Comparison of ENCODE assay signal across 9 mouse cellular contexts in the genomic region with DNA sequence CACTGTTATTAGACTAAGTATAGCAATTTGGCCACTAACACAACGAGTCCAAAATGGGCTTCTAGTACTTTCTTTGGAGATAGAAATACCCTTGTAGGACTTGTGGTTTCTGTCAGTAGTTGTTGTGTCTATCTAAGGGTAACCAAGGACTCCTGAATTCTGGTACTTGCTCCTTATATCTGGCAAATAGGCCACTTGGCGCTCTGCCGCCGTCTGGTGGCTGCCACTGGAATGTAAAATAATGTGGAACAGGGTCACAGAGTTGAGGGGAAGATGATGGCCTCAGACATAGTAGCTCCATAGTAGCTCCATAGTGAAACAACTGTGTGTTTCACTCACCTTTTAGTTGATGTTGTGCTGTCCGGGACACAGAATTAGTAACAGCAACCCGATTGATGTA. TPM values are rescaled to one million over a fixed set of nuclear protein-coding genes. Genes with fewer than 3 reads are reported as not detected.
DNase-seq lines count a peak whose midpoint lies in the region; ATAC-seq and TF ChIP-seq lines count a peak whose summit lies in the region.
"Had no signal": no experiment of that assay in that cellular context is flagged by ENCODE, and none has a peak within 500 bp of the region (broad histone marks: within the 10 kb centered on the region; RNA-seq: fewer than 3 reads in every experiment).

No protein-coding gene starts in this region.

- in situ Hi-C loops in ES-E14 (cut with MboI; ENCODE audit: low sequenced_read_pairs in 2 of 2, unreplicated experiment in 2 of 2), result loop anchor here in 1 of 2 experiments (10.0 kb wide), 1 partner anchor 96 kb away; no protein-coding TSS in a partner anchor

- no peak for TF ChIP-seq POLR2A in kidney, adult 2 months (IDR thresholded peaks at IDR 0.05; ENCODE audit: low read depth, low read length)

- no peak overlapping the region for H3K4me2 ChIP-seq in kidney, embryonic 16.5 days (replicated peaks; ENCODE audit: low read depth, low read length)
- H3K4me2 ChIP-seq: embryonic facial prominence, embryonic 13.5 days had no signal

- H3K27ac ChIP-seq in kidney, adult 2 months (ENCODE audit: insufficient read depth, low read depth, low read length), result no peak overlapping the region
- no peak overlapping the region for H3K27ac ChIP-seq in kidney, embryonic 16.5 days (ENCODE audit: low read length)
- H3K27ac ChIP-seq in ES-E14 (ENCODE audit: insufficient read depth, low read depth, low read length, poor library complexity, severe bottlenecking), result no peak overlapping the region
- H3K27ac ChIP-seq: embryonic facial prominence, embryonic 13.5 days had no signal

- intact Hi-C loops in gastrocnemius, postnatal 14 days (cut with DNase I; ENCODE audit: low total_unique reads), result no loop called here
- intact Hi-C loops in left cerebral cortex, postnatal 25 days (cut with DNase I), result loop anchor here (1.0 kb wide), 1 partner anchor 66 kb away; no protein-coding TSS in a partner anchor

- peak; percentile 74 for DNase-seq in kidney, adult 2 months
- peak; percentile 33 for DNase-seq in ES-E14 (ENCODE audit: low read depth, low spot score)
- peak; percentile 37 to 48 for DNase-seq in cerebellum, adult 18-20 months
- DNase-seq in gastrocnemius, postnatal 14 days, result peak; percentile 38
- DNase-seq in left cerebral cortex, postnatal 25 days (ENCODE audit: low spot score in 2 of 2), result peak; percentile 17 to 25
- peak; percentile 8 for DNase-seq in ovary, adult 18-20 months (ENCODE audit: low spot score)
- peak; percentile 63 for DNase-seq in urinary bladder, postnatal 14 days (ENCODE audit: low spot score)

- no peak for ATAC-seq in kidney, embryonic 16.5 days (ENCODE audit: low FRiP score, low TSS enrichment)

- 51% methylated on average over 6 of the region's 6 CpGs for WGBS in kidney, adult 2 months
- WGBS in kidney, embryonic 16.5 days, result 61% methylated on average over 6 of the region's 6 CpGs

- H3K36me3 ChIP-seq in kidney, adult 2 months (ENCODE audit: control insufficient read depth, insufficient read depth, low read length), result no peaks in the 10 kb centered on the region
- no peaks in the 10 kb centered on the region for H3K36me3 ChIP-seq in kidney, embryonic 16.5 days (ENCODE audit: insufficient read depth, low read length)
- H3K36me3 ChIP-seq in ES-E14 (ENCODE audit: control insufficient read depth, insufficient read depth, low read length, poor library complexity, severe bottlenecking), result no peaks in the 10 kb centered on the region
- H3K36me3 ChIP-seq: embryonic facial prominence, embryonic 13.5 days had no signal

- H3K27me3 ChIP-seq in kidney, adult 2 months (replicated peaks; ENCODE audit: control insufficient read depth, insufficient read depth, low read length), result no peaks in the 10 kb centered on the region
- H3K27me3 ChIP-seq in kidney, embryonic 16.5 days (ENCODE audit: insufficient read depth, low read length), result no peaks in the 10 kb centered on the region
- H3K27me3 ChIP-seq: embryonic facial prominence, embryonic 13.5 days had no signal

- no peak overlapping the region for H3K4me3 ChIP-seq in kidney, adult 2 months (ENCODE audit: insufficient read depth, low read depth, low read length)
- H3K4me3 ChIP-seq in kidney, embryonic 16.5 days (ENCODE audit: low read length), result no peak overlapping the region
- no peak overlapping the region for H3K4me3 ChIP-seq in ES-E14 (ENCODE audit: insufficient read depth in 1 of 2, low read depth in 1 of 2, low read length in 2 of 2, poor library complexity in 1 of 2, severe bottlenecking in 1 of 2)
- H3K4me3 ChIP-seq: embryonic facial prominence, embryonic 13.5 days had no signal

- H3K9ac ChIP-seq in kidney, embryonic 16.5 days (replicated peaks; ENCODE audit: low read length), result no peak overlapping the region
- no peak overlapping the region for H3K9ac ChIP-seq in ES-E14 (ENCODE audit: insufficient read depth, low read depth, low read length, poor library complexity, severe bottlenecking)
- H3K9ac ChIP-seq: embryonic facial prominence, embryonic 13.5 days had no signal

- no peaks in the 10 kb centered on the region for H3K9me3 ChIP-seq in kidney, embryonic 16.5 days (ENCODE audit: low read length)
- H3K9me3 ChIP-seq in ES-E14 (ENCODE audit: control insufficient read depth, insufficient read depth, low read depth, low read length), result no peaks in the 10 kb centered on the region
- H3K9me3 ChIP-seq: embryonic facial prominence, embryonic 13.5 days had no signal

- H3K4me1 ChIP-seq in kidney, adult 2 months (ENCODE audit: control insufficient read depth, insufficient read depth, low read length), result no peaks in the 10 kb centered on the region
- H3K4me1 ChIP-seq in kidney, embryonic 16.5 days (ENCODE audit: insufficient read depth, low read length), result no peaks in the 10 kb centered on the region
- no peaks in the 10 kb centered on the region for H3K4me1 ChIP-seq in ES-E14 (ENCODE audit: control insufficient read depth in 2 of 2, insufficient read depth in 2 of 2, low read length in 2 of 2, poor library complexity in 1 of 2)
- H3K4me1 ChIP-seq: embryonic facial prominence, embryonic 13.5 days had no signal

- TF ChIP-seq CTCF in kidney, adult 2 months (conservative IDR thresholded peaks at IDR 0.05; ENCODE audit: insufficient read depth, insufficient read length, low read depth, low read length), result peak; percentile 88

TF ChIP-seq in ES-E14, 5 proteins besides CTCF, POLR2A, EP300 and RAD21:
- TF ChIP-seq HCFC1 (IDR thresholded peaks at IDR 0.05; ENCODE audit: borderline replicate concordance, insufficient read depth, low read length) (no peak), CHD2 (IDR thresholded peaks at IDR 0.05; ENCODE audit: low read depth, low read length) (no peak), ZNF384 (IDR thresholded peaks at IDR 0.05; ENCODE audit: low read depth, low read length) (no peak), MAFK (IDR thresholded peaks at IDR 0.05; ENCODE audit: insufficient read depth, low read depth, low read length) (no peak), ZC3H11A (IDR thresholded peaks at IDR 0.05; ENCODE audit: borderline replicate concordance, low read depth, low read length) (peak; percentile 96)

RNA-seq across cellular contexts. Expression of a gene that starts 8.7 kb away (rescaled TPM):
- polyA plus RNA-seq in kidney, adult 2 months (2012; rRNA removed), result 3.7 and 4.5 TPM in 2 replicates
- polyA plus RNA-seq in kidney, embryonic 16.5 days (2015; fragmentation: Nextera tagmentation; extraction: Ambion mirVana), result 6.2 and 7.2 TPM in 2 replicates
- total RNA-seq in ES-E14 (2012; rRNA removed), result 41.1 and 55.9 TPM in 2 replicates
- not detected for total RNA-seq in gastrocnemius, postnatal 14 days (2021)
- 1 to 10 TPM; 2.8 to 6.9 TPM for total RNA-seq in left cerebral cortex, postnatal 25 days (2021)

Comparison
In these comparisons a context has a peak if more than half of its experiments do, and no peak if none do; other contexts are left out.
1. DNase-seq: peak in every context shown above with its lines; median percentile 74 in kidney, adult 2 months; 63 in urinary bladder, postnatal 14 days; 42 in cerebellum, adult 18-20 months; 38 in gastrocnemius, postnatal 14 days; 33 in ES-E14; 21 in left cerebral cortex, postnatal 25 days; 8 in ovary, adult 18-20 months.